Mouse (Mus musculus) bone marrow, adult 2 months (tissue): ENCODE measurements around the gene Marc2. TPM values are rescaled to one million over a fixed set of nuclear protein-coding genes. Genes with fewer than 3 reads are reported as not detected.

Source experiments
- H3K27ac ChIP-seq: fragments of 200-500 bp; 2 replicates; pipeline ENCODE4 v1.5.1; 2012; ENCODE audit warnings: low read depth, mild to moderate bottlenecking, control low read depth, inconsistent platforms, low read length; ENCODE audit not compliant: control insufficient read depth, poor library complexity, insufficient read depth
- H3K4me1 ChIP-seq: fragments of 200-500 bp; 2 replicates; pipeline ENCODE4 v1.6.1; 2011; ENCODE audit warnings: low read length; ENCODE audit not compliant: control insufficient read depth, insufficient read depth
- H3K4me3 ChIP-seq: fragments of 200-500 bp; replicated peaks from 2 replicates; pipeline ENCODE3; 2011; ENCODE audit warnings: mild to moderate bottlenecking, low read depth, low read length, control low read depth; ENCODE audit not compliant: control insufficient read depth
- CTCF ChIP-seq: fragments of 200-500 bp; IDR thresholded peaks from 2 replicates; pipeline ENCODE4 v1.5.1; 2011; ENCODE audit warnings: low read length, control low read depth; ENCODE audit not compliant: control insufficient read depth, insufficient read depth
- POLR2A ChIP-seq: fragments of 200-500 bp; IDR thresholded peaks from 2 replicates; pipeline ENCODE4 v1.6.1; 2011; ENCODE audit warnings: low read depth, mild to moderate bottlenecking, control low read depth, low read length, borderline replicate concordance; ENCODE audit not compliant: control insufficient read depth
- WGBS: fragments of 180-500 bp; shearing (Covaris S2); methylation state at CpG from one replicate; pipeline ENCODE4 v1.1.7; 2018; 5-methylcytosine and 5-hydroxymethylcytosine counted together
- polyA plus RNA-seq: library from polyadenylated mRNA; stranded (reverse); fragments of >200 nt; gene quantifications from 2 replicates; pipeline ENCODE4 v1.2.4, GENCODE M21; 2011; ENCODE audit warnings: low replicate concordance; ENCODE audit not compliant: missing spikeins, insufficient read depth, insufficient read length

Marc2 gene
- polyA plus RNA-seq, 1 experiment, result 103 TPM

GRCm38 (mm10) chr1:184862636-184863035 lies 16.4 kb upstream of the Marc2 start:
- no peak for TF ChIP-seq POLR2A
- TF ChIP-seq CTCF, result no peak
- 83% methylated on average over 6 of the region's 6 CpGs for WGBS
- no peak overlapping the region for H3K27ac ChIP-seq
- H3K4me1 ChIP-seq, result no peaks in the 10 kb centered on the region
- no peak overlapping the region for H3K4me3 ChIP-seq

- H3K4me1 ChIP-seq, result no peaks in the 10 kb centered on the region
- 67% methylated on average over 2 of the region's 2 CpGs for WGBS
- H3K4me3 ChIP-seq, result no peak overlapping the region
- no peak overlapping the region for H3K27ac ChIP-seq
- TF ChIP-seq CTCF (no peak), POLR2A (no peak)
These were observed 15.3 kb upstream of the Marc2 start for GRCm38 (mm10) chr1:184861551-184861950.

GRCm38 (mm10) chr1:184860276-184860675 lies 14.0 kb upstream of the Marc2 start:
- Histone ChIP-seq H3K27ac (no peak overlapping the region), H3K4me3 (no peak overlapping the region), H3K4me1 (no peaks in the 10 kb centered on the region)
- 71% methylated on average over 3 of the region's 3 CpGs for WGBS
- no peak for TF ChIP-seq CTCF
- no peak for TF ChIP-seq POLR2A

- TF ChIP-seq POLR2A (no peak), CTCF (no peak)
- no peak overlapping the region for H3K27ac ChIP-seq
These were observed 12.0 kb upstream of the Marc2 start for GRCm38 (mm10) chr1:184858253-184858652.

GRCm38 (mm10) chr1:184857216-184857615 lies 11.0 kb upstream of the Marc2 start:
- TF ChIP-seq CTCF, result no peak
- no peak for TF ChIP-seq POLR2A
- Histone ChIP-seq H3K4me1 (no peaks in the 10 kb centered on the region), H3K4me3 (no peak overlapping the region), H3K27ac (no peak overlapping the region)
- 78% methylated on average over 9 of the region's 9 CpGs for WGBS

More at GRCm38 (mm10) chr1:184858253-184858652, 12.0 kb upstream of the Marc2 start:
- 69% methylated on average over 1 of the region's 1 CpGs for WGBS
- Histone ChIP-seq H3K4me1 (no peaks in the 10 kb centered on the region), H3K4me3 (no peak overlapping the region)

GRCm38 (mm10) chr1:184853922-184854321 lies 7.7 kb upstream of the Marc2 start:
- H3K4me1 ChIP-seq, result no peaks in the 10 kb centered on the region
- H3K4me3 ChIP-seq, result no peak overlapping the region
- H3K27ac ChIP-seq, result no peak overlapping the region
- WGBS, result 5% methylated on average over 3 of the region's 3 CpGs
- TF ChIP-seq POLR2A, result no peak
- TF ChIP-seq CTCF, result no peak

- no peak overlapping the region for H3K27ac ChIP-seq
- H3K4me1 ChIP-seq, result no peaks in the 10 kb centered on the region
- 4% methylated on average over 5 of the region's 5 CpGs for WGBS
- H3K4me3 ChIP-seq, result no peak overlapping the region
- peak; percentile 46; the same call in 1 of the 2 replicates for TF ChIP-seq CTCF
- no peak for TF ChIP-seq POLR2A
These were observed 7.1 kb upstream of the Marc2 start for GRCm38 (mm10) chr1:184853339-184853738.

- H3K27ac ChIP-seq, result peak overlapping the region; percentile 3; the same call in 1 of the 2 replicates
- H3K4me1 ChIP-seq, result no peaks in the 10 kb centered on the region
- WGBS, result 5% methylated on average over 31 of the region's 31 CpGs
- H3K4me3 ChIP-seq, result peak overlapping the region; percentile 11
- TF ChIP-seq CTCF (peak; percentile 54; the same call in 1 of the 2 replicates), POLR2A (no peak)
These were observed 5.7 kb upstream of the Marc2 start for GRCm38 (mm10) chr1:184851741-184852618.
